Mouse (Mus musculus): ENCODE data around the gene Gabrg3.

GRCm38 (mm10) chr7:56843565-56843964 is 543.4 kb downstream of the Gabrg3 start:
- TF ChIP-seq CTCF (IDR thresholded peaks at IDR 0.05; ENCODE audit: low read depth, low read length) = no peak
- TF ChIP-seq EP300 (IDR thresholded peaks at IDR 0.05; ENCODE audit: insufficient read depth, low read depth, low read length) = no peak
- TF ChIP-seq POLR2A (IDR thresholded peaks at IDR 0.05; ENCODE audit: insufficient read depth, low read length) = no peak
